Mouse (Mus musculus) right cerebral cortex, postnatal 14 days (tissue): ENCODE data around the gene Mon1a.
A peak's percentile ranks its signal among the peaks of the same experiment; 100 is the strongest.

Experiments
- DNase-seq: peaks from one replicate; pipeline ENCODE4 v3.0.0; 2022

Gene Mon1a

DNA sequence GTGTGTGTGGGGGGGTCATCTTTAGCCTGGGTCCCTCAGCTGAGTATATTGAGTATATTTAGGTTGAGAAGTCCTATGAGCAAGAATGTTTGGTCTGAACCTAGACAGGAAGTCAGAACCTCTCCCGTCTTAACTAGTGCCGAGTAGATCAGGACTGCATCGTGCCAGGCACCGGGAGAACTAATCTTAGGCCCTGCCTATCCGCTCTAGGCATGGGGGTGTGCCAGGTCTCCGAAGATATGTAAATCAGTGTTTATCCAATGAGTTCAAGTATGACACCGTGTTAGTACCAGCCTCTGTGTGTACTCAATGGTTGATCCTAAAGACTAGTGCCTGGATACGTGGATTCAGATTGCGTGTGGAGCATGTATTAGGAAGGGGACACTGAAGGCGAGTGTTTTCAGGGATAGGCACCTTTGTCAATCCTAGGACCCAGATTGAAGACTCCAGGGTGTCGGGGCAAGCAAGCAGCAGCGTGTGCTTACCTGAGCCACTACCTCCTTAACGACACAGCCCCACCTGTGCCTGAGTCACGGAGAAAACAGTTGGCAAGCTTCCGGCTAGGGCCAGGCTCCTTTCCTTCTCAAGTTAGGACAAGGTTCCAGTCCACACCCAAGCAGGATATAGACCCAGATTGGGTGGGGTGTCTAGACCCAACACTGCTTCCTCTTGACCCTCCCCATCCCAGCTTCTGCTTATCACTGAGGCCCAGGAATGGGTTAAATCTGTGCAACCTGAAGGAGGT is 22.2 kb downstream of the Mon1a start:
- no peak for DNase-seq

DNA sequence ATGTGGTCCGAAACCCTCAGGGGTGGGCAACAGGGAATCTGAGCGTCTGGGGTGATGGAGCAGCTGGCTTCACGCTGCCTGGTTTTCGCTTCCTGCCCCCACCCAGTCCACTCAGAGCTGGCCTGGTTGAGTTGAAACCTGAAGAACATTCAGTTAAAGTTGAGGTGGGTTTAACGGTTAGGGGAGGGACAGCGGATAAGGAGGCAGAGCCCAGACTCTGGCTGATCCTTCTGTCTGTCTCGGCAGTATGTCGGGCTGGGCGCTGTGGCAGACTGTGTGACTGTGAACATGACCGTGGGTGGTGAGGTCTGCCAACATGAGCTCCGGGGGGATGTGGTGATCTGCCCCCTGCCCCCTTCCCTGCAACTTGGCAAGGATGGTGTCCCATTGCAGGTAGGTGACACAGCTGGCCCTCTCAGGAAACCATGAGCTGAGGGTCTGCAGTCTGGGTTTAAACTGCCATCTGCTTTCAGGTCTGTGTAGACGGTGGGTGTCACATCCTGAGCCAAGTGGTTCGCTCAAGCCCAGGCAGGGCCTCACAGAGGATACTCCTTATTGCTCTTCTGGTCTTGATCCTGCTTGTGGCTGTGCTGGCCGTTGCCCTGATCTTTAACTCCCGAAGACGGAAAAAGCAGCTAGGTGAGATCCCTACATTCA is 26.9 kb downstream of the Mon1a start:
- no peak for DNase-seq

DNA sequence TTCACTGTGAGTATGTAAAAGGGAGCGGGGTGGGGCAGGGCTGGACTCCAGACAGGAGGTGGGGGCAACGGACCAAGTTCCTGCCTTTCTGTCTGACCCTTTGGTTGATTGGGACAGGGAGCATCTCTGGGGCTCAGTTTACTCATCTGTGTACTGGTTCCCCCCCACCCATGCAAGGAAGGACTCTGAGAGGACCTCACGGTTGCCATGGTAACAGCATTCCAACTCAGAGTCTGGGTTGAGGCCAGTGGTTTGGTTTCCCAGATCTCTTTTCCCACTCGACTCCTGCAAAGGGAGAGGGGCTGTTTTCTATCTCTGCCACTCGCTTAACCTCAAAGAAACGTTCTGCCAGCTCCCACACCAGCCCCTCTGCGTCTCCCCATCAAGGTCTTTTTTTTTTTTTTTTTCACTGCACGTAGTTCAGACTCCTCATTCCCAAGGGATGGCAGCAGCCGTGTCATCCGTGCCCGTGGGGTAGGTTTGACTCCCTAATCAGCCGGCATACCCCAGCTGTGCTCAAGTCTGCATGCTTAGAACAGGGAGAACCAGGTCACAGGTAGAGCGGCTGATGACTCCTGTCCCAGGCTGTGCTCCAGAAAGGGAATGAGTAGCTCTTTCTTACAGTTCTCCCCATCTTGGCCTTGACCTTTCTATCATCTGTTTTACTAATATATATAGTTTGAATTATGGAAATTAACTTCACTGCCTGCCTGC is 30.1 kb downstream of the Mon1a start:
- no peak for DNase-seq

DNA sequence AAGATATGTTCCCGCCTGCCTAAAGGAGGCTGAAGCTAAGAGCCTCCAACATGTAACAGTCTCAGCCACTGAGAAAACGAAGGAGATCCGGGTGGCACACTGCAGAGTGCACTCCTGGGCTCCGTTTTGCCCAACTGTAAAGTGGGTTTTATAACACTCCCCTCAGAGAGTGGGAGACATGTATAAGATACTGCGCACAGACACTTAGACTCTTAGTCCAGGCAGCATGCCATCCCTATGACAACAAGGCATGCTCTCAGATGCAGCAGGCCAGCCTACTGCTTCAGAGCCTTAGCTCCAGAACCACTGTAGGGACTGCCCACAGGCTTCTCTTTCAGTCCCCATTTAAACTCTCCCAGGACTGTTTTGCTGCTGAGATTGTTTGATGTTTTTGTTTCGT is 30.9 kb downstream of the Mon1a start:
- DNase-seq = no peak

DNA sequence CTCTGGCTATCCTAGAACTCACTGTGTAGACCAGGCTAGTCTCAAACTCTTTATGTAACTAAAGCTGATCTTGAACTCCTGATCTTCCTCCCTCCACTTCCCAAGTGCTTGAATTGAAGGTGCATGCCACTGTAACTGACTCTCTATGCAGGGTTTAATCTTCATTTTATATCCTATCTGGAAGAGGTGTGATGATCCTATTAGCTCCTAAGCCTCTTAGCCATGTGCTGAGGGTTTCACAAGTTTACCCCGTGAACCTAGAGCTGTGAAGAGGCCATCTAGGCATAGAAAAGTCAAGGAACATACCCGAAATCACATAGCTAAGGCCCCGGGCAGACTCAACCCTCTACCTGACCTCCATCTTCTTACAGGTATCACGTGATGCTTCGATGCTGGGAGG is 31.5 kb downstream of the Mon1a start:
- no peak for DNase-seq

DNA sequence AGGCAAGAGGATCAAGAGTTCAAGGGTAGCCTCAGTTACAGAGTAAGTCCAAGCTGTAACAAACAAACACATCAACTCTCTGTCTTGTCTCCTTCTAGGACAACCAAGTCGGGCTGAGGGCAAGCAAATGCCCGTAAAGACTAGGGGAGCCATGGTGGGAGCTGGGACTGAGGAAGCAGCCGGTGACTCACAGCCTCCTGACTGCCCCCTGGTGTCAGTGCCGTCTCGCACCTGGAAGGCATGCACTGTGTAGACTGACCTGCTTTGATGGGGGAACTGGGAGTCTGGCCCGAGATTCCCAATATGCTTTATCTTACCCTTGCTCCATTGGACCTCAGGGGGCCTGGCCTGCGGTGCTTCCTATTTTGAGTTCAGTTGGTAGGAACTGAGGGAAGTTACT is 35.1 kb downstream of the Mon1a start:
- DNase-seq = no peak

DNA sequence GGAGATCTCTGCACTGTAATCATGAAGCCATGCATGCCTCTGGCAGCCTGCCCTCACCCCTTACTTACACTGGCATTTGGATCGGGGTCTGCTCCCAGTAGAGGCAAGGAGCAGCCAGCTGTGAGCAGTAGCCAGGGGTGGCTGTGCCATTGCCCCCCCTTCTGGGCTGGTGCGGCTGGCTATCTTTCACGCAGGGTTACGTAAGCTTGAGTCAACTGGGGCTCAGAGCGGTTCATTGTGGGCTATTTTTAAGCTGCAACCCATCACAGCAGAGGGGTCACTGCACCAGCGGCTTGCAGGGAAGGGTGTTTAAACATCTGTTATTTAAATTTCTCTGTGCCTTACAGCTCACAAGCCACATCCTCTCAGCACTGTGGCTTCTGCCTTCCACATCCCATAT is 36.0 kb downstream of the Mon1a start:
- no peak for DNase-seq

DNA sequence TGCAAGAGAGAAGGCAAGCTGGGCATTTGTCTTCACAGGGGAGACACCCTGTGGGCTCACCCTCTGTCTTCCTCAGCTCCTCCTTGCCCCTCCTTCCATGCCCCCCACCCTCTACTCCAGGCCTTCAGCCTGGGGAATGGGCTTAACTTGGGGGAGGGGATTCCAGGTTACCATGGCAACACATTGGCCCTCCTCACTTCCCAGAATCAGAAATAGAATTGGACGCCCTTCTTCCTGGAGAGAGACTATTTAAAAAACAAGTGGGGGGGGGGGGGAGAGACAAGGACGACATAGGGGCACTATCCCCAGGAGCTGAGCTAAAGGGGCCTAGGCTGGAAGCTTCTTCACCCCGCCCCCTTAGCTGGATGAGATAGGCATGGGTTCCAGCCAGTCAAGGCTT is 37.3 kb downstream of the Mon1a start:
- DNase-seq = no peak

DNA sequence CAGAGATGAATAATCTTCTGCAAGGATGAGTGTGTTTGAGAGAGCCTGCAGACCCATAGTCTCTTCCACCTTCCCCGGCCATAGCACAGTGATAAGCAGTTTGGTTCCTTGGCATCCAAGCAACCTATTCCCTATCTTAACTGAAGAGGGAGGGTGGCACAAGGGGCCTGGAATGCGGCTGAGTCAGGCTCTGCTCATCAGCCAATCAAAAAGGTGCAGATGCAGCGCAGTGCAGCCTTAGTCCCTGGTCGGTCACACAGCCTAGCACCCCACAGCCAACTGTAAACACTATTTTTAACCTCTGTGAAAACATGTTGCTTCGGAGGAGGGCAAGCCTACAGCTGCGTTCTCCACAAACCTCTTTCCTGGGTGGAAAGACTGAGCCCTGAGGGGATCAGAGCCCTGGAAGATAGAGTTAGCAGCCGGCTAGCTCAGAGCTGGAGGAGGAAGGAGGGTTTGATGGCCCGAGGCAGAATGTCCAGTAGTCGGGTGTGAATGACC is 39.0 kb downstream of the Mon1a start:
- no peak for DNase-seq

DNA sequence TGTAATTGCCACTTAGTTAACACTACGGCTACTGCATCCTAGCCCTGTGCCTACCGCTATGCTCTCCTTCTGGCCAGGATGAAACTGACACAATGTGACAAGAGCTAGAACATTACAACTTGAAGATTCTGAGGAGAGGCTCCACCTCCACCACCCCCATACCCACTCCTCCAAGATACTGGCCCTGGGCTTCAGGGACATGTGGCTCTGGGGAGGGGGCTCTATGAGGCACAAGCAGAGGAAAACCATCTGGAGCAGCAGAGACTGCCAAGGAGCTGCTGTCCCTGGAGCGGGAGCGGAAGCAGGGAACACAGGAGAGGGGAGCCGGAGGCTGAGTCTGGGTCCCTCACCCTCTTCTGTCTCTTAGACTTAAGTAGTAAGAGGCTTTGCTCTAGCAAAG is 39.8 kb downstream of the Mon1a start:
- no peak for DNase-seq

DNA sequence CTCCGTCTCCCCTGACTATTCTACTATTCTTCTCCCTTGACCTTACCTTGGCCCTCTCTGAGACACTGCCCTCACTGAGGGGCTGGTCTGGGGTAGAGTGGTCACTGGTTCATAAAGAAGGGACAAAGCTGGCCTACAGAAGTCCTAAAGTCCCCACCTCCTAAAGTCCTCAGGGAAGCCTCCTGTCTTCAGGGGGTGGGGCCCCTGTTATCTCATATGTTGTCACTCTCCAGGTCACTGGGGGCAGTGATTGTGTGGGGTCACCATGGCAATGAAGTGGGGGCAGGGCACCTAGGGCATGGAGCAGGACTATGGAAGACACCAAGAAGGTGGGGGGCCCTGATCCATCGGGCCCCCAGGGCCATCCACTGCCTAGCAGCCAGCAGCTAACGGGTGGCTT is 40.2 kb downstream of the Mon1a start, which contains the start of gene Actl11:
Actl11 (plus strand) TSS at position 301 of the 400 bp plus-strand sequence.
- DNase-seq = no peak

DNA sequence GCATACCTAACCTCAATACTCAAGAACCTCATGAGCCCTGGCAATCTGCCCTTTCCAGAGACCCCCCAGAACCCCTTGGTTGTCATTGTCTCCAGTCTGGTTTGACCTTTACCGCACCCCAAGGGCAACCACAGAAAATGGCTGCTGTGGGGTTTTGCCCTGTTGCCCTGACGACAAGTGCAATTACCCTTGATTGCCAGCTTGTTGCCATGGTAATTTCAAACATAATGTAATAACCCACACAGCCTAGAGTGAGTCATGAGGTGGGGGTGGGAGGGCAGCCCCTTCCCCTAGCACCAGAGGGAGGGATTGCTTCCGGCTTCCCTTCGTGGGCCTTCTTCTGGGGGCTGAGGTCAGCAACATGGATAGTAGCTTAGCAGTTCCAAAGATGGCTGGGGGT is 44.3 kb downstream of the Mon1a start:
- no peak for DNase-seq

DNA sequence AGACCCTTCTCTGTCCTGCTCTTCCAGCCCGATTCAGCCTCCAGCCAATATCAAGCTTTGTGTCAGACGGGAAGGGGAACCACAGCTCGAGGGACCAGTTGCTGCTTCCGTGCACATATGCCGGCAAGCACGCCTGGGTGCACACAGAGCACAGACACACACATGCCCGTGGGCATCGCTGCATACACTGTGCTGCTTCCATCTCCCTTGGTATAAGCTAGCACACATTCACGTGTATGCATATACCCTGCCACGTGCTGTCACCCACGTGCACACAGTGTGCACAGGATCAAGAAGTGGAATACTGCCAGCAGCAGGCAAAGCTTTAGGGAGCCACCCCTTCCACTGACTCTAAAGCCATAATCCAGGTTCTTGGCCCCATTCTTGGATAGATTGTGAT is 46.2 kb downstream of the Mon1a start:
- DNase-seq = peak; percentile 73

DNA sequence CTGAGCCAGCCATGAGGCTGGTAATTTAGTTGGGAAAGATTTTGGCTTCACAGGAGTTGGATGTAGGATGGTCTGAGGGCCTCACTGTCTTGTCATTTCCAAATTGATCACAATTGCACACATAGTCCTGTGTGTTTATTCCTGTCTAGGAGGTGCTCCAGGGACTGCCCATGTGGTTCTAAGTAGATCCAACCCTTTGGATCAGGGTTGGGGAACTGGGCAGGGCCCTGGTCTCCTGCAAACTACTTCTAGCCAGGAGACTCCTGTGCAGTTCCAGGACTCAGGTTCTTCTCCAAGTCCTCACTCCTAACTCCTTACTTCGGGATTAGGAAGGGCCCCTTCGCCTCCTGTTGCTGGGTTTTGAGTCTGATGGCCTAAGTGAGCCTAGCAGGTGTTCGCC is 47.4 kb downstream of the Mon1a start, which contains the start of gene Camkv:
Camkv (plus strand) TSS at position 301 of the 400 bp plus-strand sequence.
- no peak for DNase-seq

DNA sequence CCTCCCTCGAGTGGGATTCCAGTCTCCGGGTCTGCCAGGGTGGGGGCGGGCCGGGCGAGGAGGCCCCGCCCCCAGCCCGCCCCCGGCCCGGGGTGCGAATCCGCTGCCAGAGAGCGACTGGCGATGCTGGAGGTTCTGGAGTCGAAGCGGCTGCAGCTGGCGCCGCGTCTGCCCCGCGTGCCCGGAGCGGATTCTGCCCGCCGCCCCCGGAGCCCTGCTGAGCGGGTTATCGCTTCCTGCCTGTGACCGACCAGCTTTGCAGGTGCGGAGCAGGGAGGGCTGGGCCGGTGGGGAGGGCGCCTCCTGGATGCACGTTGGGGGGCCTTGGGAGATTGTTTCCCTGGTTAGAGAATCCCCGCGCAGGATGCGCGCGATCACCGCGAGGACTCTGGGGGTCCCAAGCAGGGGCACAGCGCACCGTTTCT is 47.9 kb downstream of the Mon1a start:
- peak; percentile 62 for DNase-seq

DNA sequence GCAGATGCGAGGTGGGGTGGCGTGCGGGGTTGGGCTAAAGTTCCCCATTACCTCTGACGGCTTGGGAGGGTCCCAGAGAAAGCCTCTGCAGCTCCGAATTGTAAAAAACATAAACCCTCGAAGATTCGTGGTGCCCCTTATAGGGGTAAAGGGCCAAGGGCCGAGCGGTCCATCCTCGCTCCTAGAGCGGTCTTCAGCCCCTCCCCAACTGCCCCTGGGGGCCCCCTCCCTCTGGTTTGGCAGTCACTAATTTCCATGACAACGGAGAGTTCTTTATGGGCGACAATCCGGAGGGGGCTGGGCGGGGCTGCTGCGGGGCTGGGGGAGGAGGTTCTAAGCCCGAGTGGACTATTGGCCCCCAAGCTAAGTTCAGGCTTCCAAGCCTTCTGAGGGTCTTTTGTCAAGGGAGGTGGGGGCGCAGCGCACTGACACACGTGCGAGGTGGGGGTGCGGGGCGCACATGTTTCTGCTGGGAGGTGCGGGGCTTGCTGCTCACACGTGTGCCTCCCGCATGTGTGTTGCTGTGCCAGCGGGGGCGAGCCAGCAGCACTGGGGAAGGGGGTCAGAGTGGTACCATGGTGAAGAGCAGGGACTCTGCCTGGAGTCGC is 48.4 kb downstream of the Mon1a start:
- DNase-seq = peak; percentile 78

DNA sequence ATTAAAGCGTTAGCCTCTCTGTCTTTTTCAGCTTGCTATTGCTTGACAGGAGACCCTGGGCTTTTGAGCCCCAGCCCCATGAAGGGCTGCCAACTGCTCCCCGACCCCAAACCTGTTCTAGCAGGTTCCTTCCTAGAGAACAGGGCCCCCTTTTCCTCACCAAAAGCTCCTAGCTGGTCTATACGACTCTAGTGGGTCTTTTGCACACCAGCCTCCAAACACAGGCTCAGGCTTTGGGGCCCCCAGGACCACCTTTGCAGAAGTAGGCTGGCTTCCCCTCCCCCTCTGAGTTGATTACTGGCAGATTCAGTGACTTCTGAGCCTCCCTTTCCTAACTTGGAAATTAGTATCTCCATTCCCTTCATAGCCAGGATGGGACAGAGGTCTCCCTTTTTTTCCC is 48.9 kb downstream of the Mon1a start:
- DNase-seq = no peak

DNA sequence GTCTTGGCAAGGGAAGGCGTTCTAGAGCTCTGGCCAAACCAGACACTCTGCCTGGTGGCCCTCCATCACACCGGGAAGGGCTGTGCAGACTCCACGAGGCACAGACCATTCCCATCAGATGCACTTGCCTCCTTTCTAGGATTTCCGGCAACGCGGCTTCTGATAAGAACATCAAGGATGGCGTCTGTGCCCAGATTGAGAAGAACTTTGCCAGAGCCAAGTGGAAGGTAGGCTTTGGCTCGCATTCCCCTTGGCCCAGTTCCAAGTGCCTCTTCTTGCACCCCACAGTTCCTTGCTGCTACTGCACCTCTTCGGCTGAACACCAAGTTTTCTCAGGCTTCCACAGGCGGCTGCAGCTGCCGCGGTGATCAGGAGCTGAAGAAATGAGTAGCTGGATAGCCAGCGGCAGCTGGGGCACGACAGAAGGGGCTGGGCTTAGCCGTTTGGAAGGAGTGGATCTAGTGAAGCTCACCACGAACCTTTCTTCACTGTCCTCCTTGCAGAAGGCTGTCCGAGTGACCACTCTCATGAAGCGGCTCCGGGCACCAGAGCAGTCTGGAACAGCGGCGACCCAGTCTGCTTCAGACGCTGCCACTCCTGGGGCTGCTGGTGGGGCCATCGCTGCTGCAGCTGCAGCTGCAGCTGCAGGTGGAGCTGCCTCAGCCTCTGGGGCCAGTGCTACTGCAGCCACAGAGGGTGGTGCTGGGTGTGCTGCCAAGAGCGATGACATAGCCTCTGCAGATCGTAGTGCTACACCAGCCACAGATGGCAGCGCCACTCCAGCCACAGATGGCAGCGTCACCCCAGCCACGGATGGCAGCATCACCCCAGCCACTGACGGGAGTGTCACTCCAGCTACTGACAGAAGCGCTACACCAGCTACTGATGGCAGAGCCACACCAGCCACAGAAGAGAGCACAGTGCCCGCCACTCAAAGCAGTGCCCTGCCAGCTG is 59.6 kb downstream of the Mon1a start:
- DNase-seq = no peak

DNA sequence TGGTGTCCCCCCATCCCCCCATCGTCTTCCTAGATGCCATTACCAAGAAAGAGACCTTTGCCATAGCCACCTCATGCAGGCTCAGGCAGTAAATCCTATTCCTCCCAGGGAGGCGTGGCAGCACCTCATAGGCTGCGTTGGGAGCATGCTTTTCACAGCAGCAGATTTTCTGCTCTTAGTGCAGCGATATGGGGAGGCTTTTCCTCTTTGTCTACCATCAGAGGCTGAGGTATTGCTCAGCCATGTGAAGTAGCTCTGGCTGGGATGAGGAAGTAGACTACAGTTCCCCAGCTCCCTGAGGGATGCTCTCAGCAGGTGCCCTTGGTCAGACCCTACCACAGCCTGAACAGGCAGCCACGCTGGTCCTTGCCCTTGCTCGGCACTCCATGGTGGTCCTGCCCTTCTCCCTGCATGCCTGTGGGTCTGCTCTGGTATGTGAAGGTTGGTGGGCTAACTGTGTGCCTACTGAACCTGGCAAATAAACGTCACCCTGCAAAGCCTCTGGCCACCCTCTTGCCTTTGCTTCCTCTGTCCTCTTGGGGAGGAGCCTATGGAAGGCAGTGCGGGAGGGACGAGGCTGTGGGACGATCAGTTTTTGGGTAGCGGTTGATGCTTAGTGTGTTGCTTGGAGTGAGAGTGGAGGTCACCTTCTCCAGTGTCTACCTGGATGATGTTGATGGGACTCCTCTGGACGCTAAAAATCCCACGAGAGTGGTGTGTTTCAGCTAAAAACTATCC is 61.4 kb downstream of the Mon1a start:
- no peak for DNase-seq

DNA sequence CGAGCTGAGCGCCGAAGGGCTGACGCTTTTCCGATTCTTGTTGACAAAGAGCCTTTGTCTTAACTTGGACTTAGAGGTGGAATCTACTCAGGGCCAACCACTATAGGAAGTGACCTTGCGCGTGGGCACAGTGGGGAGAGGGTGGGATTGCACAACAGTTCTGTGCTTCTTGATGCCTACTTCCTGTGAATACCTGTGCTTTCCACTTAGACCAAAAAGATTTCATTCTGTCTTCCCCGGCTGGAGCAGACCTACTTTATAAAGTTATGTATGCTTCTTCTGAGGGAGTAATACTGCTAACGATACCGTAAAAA is 61.9 kb downstream of the Mon1a start, which contains the start of gene Traip:
Traip (plus strand) TSS at position 215 of the 314 bp plus-strand sequence.
- no peak for DNase-seq
